In genomic region chr13:56695701-56696100, GRCm38 (mm10) we compare ENCODE assay signal across 25 mouse cellular contexts. TPM values are rescaled to one million over a fixed set of nuclear protein-coding genes. Genes with fewer than 3 reads are reported as not detected.
A peak's percentile ranks its signal among the peaks of the same experiment; 100 is the strongest.
DNase-seq lines count a peak whose midpoint lies in the region; ATAC-seq and TF ChIP-seq lines count a peak whose summit lies in the region.
"Had no signal": no experiment of that assay in that cellular context is flagged by ENCODE, and none has a peak within 500 bp of the region (broad histone marks: within the 10 kb centered on the region; RNA-seq: fewer than 3 reads in every experiment).

No protein-coding gene starts in this region.

- TF ChIP-seq EP300 in liver, postnatal 0 days (IDR thresholded peaks at IDR 0.05; ENCODE audit: low read depth): no peak

- no peaks in the 10 kb centered on the region for H3K9me3 ChIP-seq in intestine, embryonic 16.5 days (ENCODE audit: control insufficient read depth, low read length)
- H3K9me3 ChIP-seq in intestine, postnatal 0 days (ENCODE audit: control insufficient read depth): no peaks in the 10 kb centered on the region
- H3K9me3 ChIP-seq in liver, postnatal 0 days (ENCODE audit: low read length): no peaks in the 10 kb centered on the region
- H3K9me3 ChIP-seq in liver, embryonic 11.5 days (ENCODE audit: control insufficient read depth, low read length): no peaks in the 10 kb centered on the region
- no peaks in the 10 kb centered on the region for H3K9me3 ChIP-seq in forebrain, postnatal 0 days (ENCODE audit: low read length)
- H3K9me3 ChIP-seq: embryonic facial prominence, embryonic 15.5 days; forebrain, embryonic 10.5 days; heart, embryonic 10.5 days; heart, embryonic 15.5 days had no signal

- H3K36me3 ChIP-seq in intestine, embryonic 16.5 days (ENCODE audit: control insufficient read depth, insufficient read depth, low read length): no peaks in the 10 kb centered on the region
- H3K36me3 ChIP-seq in intestine, postnatal 0 days (ENCODE audit: control insufficient read depth, insufficient read depth): no peaks in the 10 kb centered on the region
- no peaks in the 10 kb centered on the region for H3K36me3 ChIP-seq in liver, postnatal 0 days (replicated peaks; ENCODE audit: insufficient read depth, low read length)
- no peaks in the 10 kb centered on the region for H3K36me3 ChIP-seq in liver, embryonic 11.5 days (ENCODE audit: control insufficient read depth, insufficient read depth, low read length)
- no peaks in the 10 kb centered on the region for H3K36me3 ChIP-seq in forebrain, postnatal 0 days (ENCODE audit: insufficient read depth)
- H3K36me3 ChIP-seq: embryonic facial prominence, embryonic 15.5 days; forebrain, embryonic 10.5 days; heart, embryonic 10.5 days; heart, embryonic 15.5 days had no signal

- no peak overlapping the region for H3K4me3 ChIP-seq in intestine, embryonic 16.5 days (ENCODE audit: low read length)
- H3K4me3 ChIP-seq in intestine, postnatal 0 days (ENCODE audit: low read depth, low read length): no peak overlapping the region
- H3K4me3 ChIP-seq in liver, postnatal 0 days (ENCODE audit: low read depth, low read length): no peak overlapping the region
- no peak overlapping the region for H3K4me3 ChIP-seq in liver, embryonic 11.5 days (ENCODE audit: low read depth, low read length)
- H3K4me3 ChIP-seq in forebrain, postnatal 0 days (ENCODE audit: low read depth, low read length): no peak overlapping the region
- H3K4me3 ChIP-seq: embryonic facial prominence, embryonic 15.5 days; erythroblast, embryonic 14.5 days; forebrain, embryonic 10.5 days; heart, embryonic 10.5 days; heart, embryonic 15.5 days had no signal

- no peak overlapping the region for H3K27ac ChIP-seq in intestine, embryonic 16.5 days (ENCODE audit: low read length)
- H3K27ac ChIP-seq in intestine, postnatal 0 days (ENCODE audit: low read depth, low read length): no peak overlapping the region
- no peak overlapping the region for H3K27ac ChIP-seq in liver, postnatal 0 days (ENCODE audit: low read depth)
- H3K27ac ChIP-seq in liver, embryonic 11.5 days (ENCODE audit: low read depth, low read length): no peak overlapping the region
- H3K27ac ChIP-seq in forebrain, postnatal 0 days (ENCODE audit: low read depth, low read length): no peak overlapping the region
- H3K27ac ChIP-seq: embryonic facial prominence, embryonic 15.5 days; forebrain, embryonic 10.5 days; heart, embryonic 10.5 days; heart, embryonic 15.5 days had no signal

- peak; percentile 80 for DNase-seq in kidney, adult 9 months
- DNase-seq in kidney, adult 18-20 months: no peak
- no peak for DNase-seq in liver, postnatal 0 days
- no peak for DNase-seq in liver, embryonic 11.5 days (ENCODE audit: low spot score)
- DNase-seq in forebrain, postnatal 0 days: no peak
- DNase-seq: adrenal gland, postnatal 10 days; cerebellum, adult 11 months; cerebellum, adult 8-10 months; cerebellum, postnatal 14 days; embryo, embryonic 11 days; gastrocnemius, postnatal 36 days; heart, adult 18-20 months; heart, postnatal 14 days had no signal

- no peak overlapping the region for H3K9ac ChIP-seq in intestine, embryonic 16.5 days (ENCODE audit: low read depth, low read length)
- H3K9ac ChIP-seq in intestine, postnatal 0 days (ENCODE audit: low read depth, low read length): no peak overlapping the region
- no peak overlapping the region for H3K9ac ChIP-seq in liver, postnatal 0 days (replicated peaks)
- no peak overlapping the region for H3K9ac ChIP-seq in liver, embryonic 11.5 days (ENCODE audit: low read depth, low read length)
- H3K9ac ChIP-seq in forebrain, postnatal 0 days: no peak overlapping the region
- H3K9ac ChIP-seq: embryonic facial prominence, embryonic 15.5 days; heart, embryonic 15.5 days had no signal

- no peaks in the 10 kb centered on the region for H3K27me3 ChIP-seq in intestine, embryonic 16.5 days (replicated peaks; ENCODE audit: control insufficient read depth, insufficient read depth, low read length)
- H3K27me3 ChIP-seq in intestine, postnatal 0 days (replicated peaks; ENCODE audit: control insufficient read depth, insufficient read depth, low read length): no peaks in the 10 kb centered on the region
- H3K27me3 ChIP-seq in liver, postnatal 0 days (ENCODE audit: insufficient read depth, low read length): no peaks in the 10 kb centered on the region
- no peaks in the 10 kb centered on the region for H3K27me3 ChIP-seq in liver, embryonic 11.5 days (replicated peaks; ENCODE audit: control insufficient read depth, insufficient read depth, low read length)
- no peaks in the 10 kb centered on the region for H3K27me3 ChIP-seq in forebrain, postnatal 0 days (ENCODE audit: insufficient read depth, low read length)
- H3K27me3 ChIP-seq: embryonic facial prominence, embryonic 15.5 days; heart, embryonic 15.5 days had no signal

- peaks cover 20% of the 10 kb centered on the region for H3K4me1 ChIP-seq in intestine, embryonic 16.5 days (ENCODE audit: control insufficient read depth, insufficient read depth, low read length)
- H3K4me1 ChIP-seq in intestine, postnatal 0 days (replicated peaks; ENCODE audit: control insufficient read depth, insufficient read depth, low read length): no peaks in the 10 kb centered on the region; the same call in 1 of the 2 replicates
- peaks cover 11% of the 10 kb centered on the region for H3K4me1 ChIP-seq in liver, postnatal 0 days (ENCODE audit: insufficient read depth)
- H3K4me1 ChIP-seq in liver, embryonic 11.5 days (replicated peaks; ENCODE audit: control insufficient read depth, insufficient read depth, low read length): no peaks in the 10 kb centered on the region; the same call in 1 of the 2 replicates
- peaks cover 20% of the 10 kb centered on the region for H3K4me1 ChIP-seq in forebrain, postnatal 0 days (ENCODE audit: insufficient read depth)

- ATAC-seq in intestine, embryonic 16.5 days: 0 out of 2 replicates have a peak, but pooled peaks have one; percentile 29
- ATAC-seq in intestine, postnatal 0 days: no peak
- ATAC-seq in liver, postnatal 0 days: peak; percentile 55; the same call in 1 of the 2 replicates
- ATAC-seq in liver, embryonic 11.5 days (replicated peaks; ENCODE audit: low FRiP score): no peak
- no peak for ATAC-seq in forebrain, postnatal 0 days
- ATAC-seq: forebrain, embryonic 14.5 days had no signal

- no peak overlapping the region for H3K4me2 ChIP-seq in intestine, embryonic 16.5 days (ENCODE audit: low read depth, low read length)
- H3K4me2 ChIP-seq in intestine, postnatal 0 days (replicated peaks; ENCODE audit: low read depth): no peak overlapping the region
- no peak overlapping the region for H3K4me2 ChIP-seq in liver, postnatal 0 days (ENCODE audit: low read depth, low read length)
- no peak overlapping the region for H3K4me2 ChIP-seq in liver, embryonic 11.5 days
- no peak overlapping the region for H3K4me2 ChIP-seq in forebrain, postnatal 0 days (ENCODE audit: low read depth)
- H3K4me2 ChIP-seq: embryonic facial prominence, embryonic 15.5 days; heart, embryonic 15.5 days had no signal

- 69% methylated on average over 5 of the region's 5 CpGs for WGBS in intestine, embryonic 16.5 days
- WGBS in intestine, postnatal 0 days: 49% methylated on average over 5 of the region's 5 CpGs
- 72% methylated on average over 5 of the region's 5 CpGs for WGBS in liver, postnatal 0 days (ENCODE audit: insufficient replicate concordance)
- 80% methylated on average over 5 of the region's 5 CpGs for WGBS in liver, embryonic 11.5 days
- WGBS in forebrain, postnatal 0 days: 89% methylated on average over 5 of the region's 5 CpGs

- no peak for TF ChIP-seq CTCF in intestine, postnatal 0 days (IDR thresholded peaks at IDR 0.05; ENCODE audit: low read depth)
- TF ChIP-seq CTCF in liver, postnatal 0 days (IDR thresholded peaks at IDR 0.05; ENCODE audit: low read depth): no peak
- TF ChIP-seq CTCF in forebrain, postnatal 0 days (IDR thresholded peaks at IDR 0.05; ENCODE audit: low read depth): no peak

RNA-seq across cellular contexts. Expression of gene Smad5, which starts 7.1 kb away (rescaled TPM):
- 14.5 and 15.3 TPM in 2 replicates for polyA plus RNA-seq in intestine, embryonic 16.5 days (2015; fragmentation: Nextera tagmentation; extraction: Ambion mirVana)
- 8.5 and 11.9 TPM in 2 replicates for polyA plus RNA-seq in intestine, postnatal 0 days (2015; fragmentation: Nextera tagmentation; extraction: Ambion mirVana)
- polyA plus RNA-seq in liver, postnatal 0 days (2015; fragmentation: Nextera tagmentation; extraction: Ambion mirVana): 3.5 and 3.8 TPM in 2 replicates
- polyA plus RNA-seq in liver, embryonic 11.5 days (2014; fragmentation: Nextera tagmentation; extraction: Ambion mirVana): 16.8 and 18.5 TPM in 2 replicates
- total RNA-seq in forebrain, postnatal 0 days (2014; rRNA removed): 45.2 and 54.6 TPM in 2 replicates
- polyA plus RNA-seq in forebrain, postnatal 0 days (2015; fragmentation: Nextera tagmentation; extraction: Ambion mirVana): 15.7 and 17.1 TPM in 2 replicates

RNA-seq across cellular contexts. Expression of gene Gm45623, which starts 57.9 kb away (rescaled TPM):
- 0.27 and 0.43 TPM in 2 replicates for polyA plus RNA-seq in intestine, embryonic 16.5 days (2015; fragmentation: Nextera tagmentation; extraction: Ambion mirVana)
- 0.13 TPM in 1 of 2 replicates, not detected in the other for polyA plus RNA-seq in intestine, postnatal 0 days (2015; fragmentation: Nextera tagmentation; extraction: Ambion mirVana)
- not detected in 2 replicates for polyA plus RNA-seq in liver, postnatal 0 days (2015; fragmentation: Nextera tagmentation; extraction: Ambion mirVana)
- not detected in 2 replicates for polyA plus RNA-seq in liver, embryonic 11.5 days (2014; fragmentation: Nextera tagmentation; extraction: Ambion mirVana)
- total RNA-seq in forebrain, postnatal 0 days (2014; rRNA removed): 8.8 and 9.8 TPM in 2 replicates
- 1.7 and 3.4 TPM in 2 replicates for polyA plus RNA-seq in forebrain, postnatal 0 days (2015; fragmentation: Nextera tagmentation; extraction: Ambion mirVana)
- total RNA-seq: common myeloid progenitor, adult 5-6 weeks; gastrocnemius, adult 8-10 months; gastrocnemius, postnatal 36 days; heart, adult 18-20 months; hematopoietic stem cell, adult 5-6 weeks; MEL had no signal
- polyA plus RNA-seq: erythroblast, embryonic 14.5 days; forebrain, embryonic 10.5 days; heart, embryonic 15.5 days had no signal

Comparison
In these comparisons a context has a peak if more than half of its experiments do, and no peak if none do; other contexts are left out.
1. ATAC-seq: peak in intestine, embryonic 16.5 days (single experiment) and liver, postnatal 0 days (single experiment); none in intestine, postnatal 0 days (single experiment), liver, embryonic 11.5 days (single experiment) and forebrain, postnatal 0 days (single experiment).